Mouse (Mus musculus) forebrain, embryonic 16.5 days (tissue): ENCODE results near the gene Smyd3. TPM values are rescaled to one million over a fixed set of nuclear protein-coding genes. Genes with fewer than 3 reads are reported as not detected.

Source experiments
- polyA plus RNA-seq: library from polyadenylated mRNA; unstranded; fragments of >200 nt; fragmentation: Nextera tagmentation; extraction: Ambion mirVana; gene quantifications from 2 replicates; pipeline ENCODE4 v1.2.1, GENCODE M21; 2015

Smyd3 gene
- polyA plus RNA-seq, 1 experiment from 2014 or later: 29.4 TPM

Other genes starting within 250 kb of the Smyd3 start
- gene Tfb2m, start 28.2 kb upstream of the Smyd3 start, polyA plus RNA-seq: 45.5 and 52.0 TPM in 2 replicates
- 32.4 and 34.0 TPM in 2 replicates for gene Cnst, start 28.3 kb upstream of the Smyd3 start, polyA plus RNA-seq
- gene Sccpdh, start 150.2 kb upstream of the Smyd3 start, polyA plus RNA-seq: 117 and 128 TPM in 2 replicates
- gene Kif28, start 227.2 kb upstream of the Smyd3 start, polyA plus RNA-seq: not detected in 2 replicates